Mouse (Mus musculus): ENCODE results near the gene Sstr3.

Gene Sstr3

DNA sequence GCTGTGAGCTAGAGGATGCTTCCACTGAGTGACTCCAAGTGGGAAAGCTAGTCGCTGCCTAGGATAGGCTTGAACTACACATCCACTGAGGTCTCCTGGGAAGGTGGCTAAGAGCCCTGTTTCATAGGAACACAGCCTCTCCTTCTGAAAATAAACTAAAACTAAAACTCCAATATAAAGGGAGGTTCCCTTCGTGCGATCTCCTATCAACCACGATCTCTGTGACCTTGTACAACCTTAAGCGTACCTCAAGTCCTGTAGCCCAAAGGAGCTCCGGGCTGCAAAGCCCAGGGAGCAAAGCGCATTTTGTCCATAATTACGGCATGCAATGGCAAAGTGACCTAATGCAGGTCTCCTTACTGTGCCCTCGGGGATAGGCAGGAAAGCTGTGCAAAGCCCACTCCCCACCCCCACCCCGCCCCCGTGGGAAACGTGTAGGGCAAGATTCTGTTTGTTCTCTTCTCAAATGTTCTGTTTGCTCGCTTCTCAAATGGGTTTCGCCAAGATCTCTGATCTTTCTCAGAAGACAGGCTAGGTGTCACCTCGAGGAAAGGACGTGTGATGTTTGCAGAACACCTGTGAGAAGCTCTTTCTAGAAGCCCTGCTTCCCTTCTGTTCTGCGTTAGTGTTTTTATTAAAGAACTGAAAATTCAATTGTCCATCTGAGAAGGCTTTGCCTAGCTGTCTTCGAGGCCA lies 41.9 kb downstream of the Sstr3 start:
- DNase-seq = no peak

DNA sequence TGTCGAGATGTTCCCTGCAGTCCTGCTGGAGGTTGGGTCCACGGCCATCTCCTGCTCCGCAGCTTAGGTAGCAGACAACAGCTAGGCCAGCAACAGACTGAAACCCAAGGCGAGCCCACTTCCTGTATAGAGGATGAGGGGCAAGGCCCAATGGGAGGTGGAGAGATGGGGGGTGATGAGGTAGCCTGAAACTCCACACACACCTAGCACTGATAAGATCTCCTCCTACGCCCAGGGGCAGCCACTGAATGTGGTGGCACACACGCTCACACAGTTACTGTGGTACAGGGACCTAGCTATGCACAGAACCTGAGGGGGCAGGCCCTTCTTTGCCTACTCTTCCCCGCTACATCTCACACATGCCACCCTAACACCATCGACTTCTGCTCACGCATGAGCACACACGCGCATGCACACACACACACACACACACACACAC lies 49.5 kb downstream of the Sstr3 start, which contains the start of gene Il2rb:
TSS of gene Il2rb (minus strand) at position 304 of the 439 bp plus-strand sequence.
- DNase-seq = no peak

GRCm38 (mm10) chr15:78493401-78494010 lies 51.0 kb downstream of the Sstr3 start:
- no peak for DNase-seq

GRCm38 (mm10) chr15:78491301-78491700 lies 53.2 kb downstream of the Sstr3 start:
- DNase-seq = no peak

GRCm38 (mm10) chr15:78489906-78490305 lies 54.6 kb downstream of the Sstr3 start:
- DNase-seq = no peak

- DNase-seq = no peak
Measured at GRCm38 (mm10) chr15:78489248-78489647, 55.2 kb downstream of the Sstr3 start.

DNA sequence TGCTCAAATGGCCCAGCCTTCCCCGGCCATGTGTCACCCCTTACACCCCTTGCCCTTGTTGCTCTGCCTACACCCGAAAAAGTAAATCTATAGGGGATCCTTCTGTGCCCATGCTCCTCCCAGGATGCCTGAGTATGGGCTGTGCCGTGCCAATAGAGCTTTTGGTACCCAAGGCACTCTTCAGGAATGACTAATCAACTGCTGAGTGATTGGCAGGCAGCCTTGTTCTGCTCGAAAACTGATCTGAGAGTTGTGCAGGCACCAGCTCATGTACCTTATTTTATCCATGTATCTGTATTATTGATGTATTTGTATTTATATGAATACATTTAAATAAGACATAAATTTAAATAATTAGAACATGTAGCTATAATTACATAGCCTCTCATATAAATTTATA lies 57.4 kb downstream of the Sstr3 start:
- DNase-seq = no peak
